Mouse (Mus musculus): ENCODE data around the gene Naaa. TPM values are rescaled to one million over a fixed set of nuclear protein-coding genes. Genes with fewer than 3 reads are reported as not detected.

Gene Naaa
- total RNA-seq, 2 experiments from 2014 or later: 19.0 to 28.7 TPM

DNA sequence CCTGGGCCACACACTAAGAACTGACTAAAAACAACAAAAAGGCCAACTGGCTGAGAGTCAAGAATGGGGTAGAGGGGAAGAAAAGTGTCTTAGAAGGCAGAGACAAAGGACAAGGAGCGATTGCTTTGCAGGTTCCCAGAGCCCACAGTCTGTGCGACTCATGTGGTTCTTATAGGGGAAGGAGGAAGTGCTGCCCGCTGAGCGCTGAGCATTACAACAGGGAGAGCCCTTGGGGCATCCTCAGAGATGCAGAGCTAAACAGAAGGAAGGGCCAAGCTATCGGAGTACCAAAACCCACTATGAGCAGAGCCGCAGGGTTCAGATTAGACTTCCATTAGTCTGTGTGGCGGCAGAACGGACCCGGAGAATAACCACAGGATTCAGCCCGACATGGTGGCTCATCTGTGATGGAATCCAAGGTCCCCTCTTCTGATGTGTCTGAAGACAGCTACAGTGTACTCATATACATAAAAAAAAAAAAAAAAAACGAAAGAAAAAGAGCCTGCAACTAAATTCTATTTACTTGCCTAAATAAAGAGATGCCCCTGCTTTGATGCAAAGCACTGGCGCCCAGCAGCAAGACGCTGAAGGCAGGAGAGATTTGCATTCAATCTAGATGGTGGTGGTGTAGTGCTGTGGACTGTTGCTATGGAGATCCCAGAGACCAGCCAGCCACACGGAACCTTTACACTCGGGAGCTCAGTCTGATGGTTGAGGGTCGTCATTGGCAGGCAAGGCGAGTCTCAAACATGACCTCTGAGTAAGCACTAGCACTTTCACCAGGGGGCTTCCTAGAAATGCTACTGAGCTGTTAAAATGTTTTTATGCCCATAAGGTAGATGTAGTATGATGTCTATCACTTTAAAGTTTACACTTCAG is 58.8 kb downstream of the Naaa start:
- no peak for DNase-seq (ENCODE audit: low spot score in 2 of 2)

DNA sequence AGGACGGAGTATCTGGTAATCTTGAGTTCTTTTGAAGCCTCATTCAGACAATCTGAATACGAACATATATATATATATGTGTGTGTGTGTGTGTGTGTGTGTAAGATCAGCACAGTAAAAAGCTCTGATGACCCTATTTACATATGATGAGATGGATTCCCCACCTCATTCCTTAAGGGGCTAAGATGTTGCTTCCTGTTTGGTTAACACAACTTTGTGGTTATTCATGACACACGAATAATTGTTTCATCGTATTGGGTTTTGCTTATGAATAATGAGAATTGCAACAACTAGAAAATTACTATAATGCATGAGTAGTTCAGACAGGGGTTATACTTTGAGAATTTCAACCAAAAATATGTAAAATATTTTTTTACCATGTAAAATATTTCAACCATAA is 62.7 kb downstream of the Naaa start, which contains the start of gene U90926:
U90926 (minus strand) TSS at position 101 of the 400 bp plus-strand sequence.
- DNase-seq (ENCODE audit: low spot score in 2 of 2): no peak

DNA sequence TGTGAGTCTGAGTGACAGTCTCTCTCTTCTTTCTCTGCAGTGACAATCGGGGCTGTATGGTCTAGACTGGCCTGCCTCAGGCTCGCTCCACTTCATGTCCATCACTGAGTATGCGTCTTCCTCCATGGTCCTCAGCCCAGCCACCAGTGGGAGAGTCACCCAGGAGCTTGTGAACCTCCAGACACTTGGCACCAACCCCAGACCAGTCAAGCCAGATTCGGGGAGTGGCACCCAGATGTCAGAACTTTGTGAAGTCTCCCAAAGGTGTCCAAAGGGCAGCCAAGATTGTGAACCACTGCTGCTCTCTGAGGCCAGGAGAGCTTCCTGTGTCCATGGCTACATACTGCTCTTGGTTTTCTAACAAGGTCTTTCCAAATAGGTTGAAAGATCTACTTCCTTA is 65.7 kb downstream of the Naaa start:
- no peak for DNase-seq (ENCODE audit: low spot score in 2 of 2)

DNA sequence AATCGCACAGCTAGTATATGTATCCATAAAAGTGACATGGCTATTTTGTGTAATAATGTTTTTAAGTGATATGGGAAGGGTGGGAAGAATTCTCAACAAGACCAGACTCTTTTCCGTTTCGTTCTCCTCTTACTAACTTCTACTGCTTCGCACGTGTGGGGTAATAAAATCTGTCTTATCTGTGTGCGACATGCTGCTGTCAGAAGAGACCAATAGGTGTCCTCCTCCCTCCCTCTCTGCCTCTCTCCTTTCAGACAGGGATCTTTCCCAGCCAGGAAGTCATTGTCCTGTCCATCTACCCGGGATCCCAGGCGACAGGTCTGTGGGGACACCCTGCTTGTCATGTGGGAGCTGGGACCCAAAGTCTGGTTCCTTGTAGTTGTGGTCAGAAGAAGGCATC is 67.8 kb downstream of the Naaa start:
- DNase-seq (ENCODE audit: low spot score in 2 of 2): no peak

Other genes starting within 250 kb of the Naaa start
- gene Cdkl2, start 234.3 kb downstream of the Naaa start, total RNA-seq (2021): 1 to 10 TPM; 6.2 to 8.5 TPM
- 100 to 1,000 TPM; 117 to 135 TPM for gene G3bp2, start 194.5 kb downstream of the Naaa start, total RNA-seq (2021)
- 10 to 100 TPM; 81.8 to 98.8 TPM for gene Uso1, start 140.2 kb downstream of the Naaa start, total RNA-seq (2021)
- not detected for gene U90926, start 62.8 kb downstream of the Naaa start, total RNA-seq (2021)
- not detected for gene Ppef2, start 21.9 kb downstream of the Naaa start, total RNA-seq (2021)
- gene Sdad1, start 32.3 kb upstream of the Naaa start, total RNA-seq (2021): 10 to 100 TPM; 27.9 to 28.3 TPM
- gene Cxcl9, start 49.9 kb upstream of the Naaa start, total RNA-seq (2021): 1 to 10 TPM; 1.3 to 3.4 TPM
- gene Art3, start 53.7 kb upstream of the Naaa start, total RNA-seq (2021): 10 to 100 TPM; 48.5 to 78.3 TPM
- gene Cxcl10, start 70.7 kb upstream of the Naaa start, total RNA-seq (2021): under 1 TPM; 0.43 to 0.61 TPM
- 10 to 100 TPM; 28.6 to 33.6 TPM for gene Nup54, start 157.0 kb upstream of the Naaa start, total RNA-seq (2021)
- 10 to 100 TPM; 67.1 to 70.2 TPM for gene Scarb2, start 228.7 kb upstream of the Naaa start, total RNA-seq (2021)